Mouse (Mus musculus) liver, embryonic 14.5 days (tissue): Measurements from ENCODE around the gene Pknox1.

Source experiments
- CTCF ChIP-seq: IDR thresholded peaks from 2 replicates; pipeline ENCODE4 v1.5.1; 2016; ENCODE audit warnings: antibody characterized with exemption, low read depth, control low read depth
- EP300 ChIP-seq: IDR thresholded peaks from 2 replicates; pipeline ENCODE4 v1.6.1; 2016; ENCODE audit warnings: antibody characterized with exemption, low read depth

DNA sequence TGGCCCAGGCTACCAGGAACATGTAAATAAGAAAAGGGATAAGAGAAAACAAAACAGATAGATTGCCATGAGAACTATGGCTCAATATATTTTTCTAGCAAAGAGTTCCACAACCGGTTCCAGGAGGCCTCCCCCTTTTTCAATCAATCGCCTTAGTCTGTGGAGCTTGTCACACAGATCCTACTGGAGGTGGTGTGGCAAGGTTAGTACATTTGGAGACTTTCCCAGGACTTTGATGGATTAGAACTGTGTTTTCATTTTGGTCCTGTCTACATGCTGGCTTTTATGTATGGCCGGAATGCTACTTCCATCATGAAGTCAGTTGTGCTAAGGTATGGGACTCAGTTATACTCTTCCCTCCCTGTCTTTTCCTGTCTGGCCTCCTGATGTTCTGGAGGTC lies 45.4 kb downstream of the Pknox1 start:
- TF ChIP-seq CTCF = no peak
- no peak for TF ChIP-seq EP300
